ENCODE assay signal across 26 mouse cellular contexts in the genomic region with DNA sequence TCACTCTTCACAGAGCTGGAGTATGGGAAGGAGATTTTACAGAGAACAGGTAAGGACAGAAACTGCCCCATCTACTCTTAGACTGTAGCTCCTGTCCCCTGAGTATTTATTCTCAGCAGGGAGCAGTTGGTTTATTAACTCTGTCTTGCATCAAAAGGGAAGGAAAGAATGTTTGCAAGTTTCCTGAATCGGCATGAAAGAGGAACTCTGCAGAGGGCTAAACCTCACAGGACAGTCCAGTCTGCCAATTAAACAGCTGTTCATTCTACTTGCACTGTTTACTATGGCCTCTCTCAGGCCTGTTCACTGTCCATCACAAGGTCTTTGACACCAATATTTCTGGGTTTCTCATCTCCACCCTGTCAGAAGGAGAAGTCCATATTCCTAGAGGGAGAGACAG. TPM values are rescaled to one million over a fixed set of nuclear protein-coding genes. Genes with fewer than 3 reads are reported as not detected.
"Had no signal": no experiment of that assay in that cellular context is flagged by ENCODE, and none has a peak within 500 bp of the region (broad histone marks: within the 10 kb centered on the region; RNA-seq: fewer than 3 reads in every experiment).

No protein-coding gene starts in this region.

- H3K9ac ChIP-seq: liver, embryonic 15.5 days; liver, postnatal 0 days; lung, embryonic 15.5 days; neural tube, embryonic 13.5 days; neural tube, embryonic 15.5 days had no signal

- H3K4me1 ChIP-seq: liver, embryonic 15.5 days; lung, embryonic 15.5 days; megakaryocyte, embryonic 14.5 days; neural tube, embryonic 13.5 days; neural tube, embryonic 15.5 days had no signal

- H3K4me2 ChIP-seq: liver, embryonic 15.5 days; lung, embryonic 15.5 days; midbrain, embryonic 11.5 days; neural tube, embryonic 13.5 days; neural tube, embryonic 15.5 days had no signal

- H3K27ac ChIP-seq: liver, embryonic 15.5 days; lung, embryonic 15.5 days; macrophage; neural tube, embryonic 13.5 days; neural tube, embryonic 15.5 days had no signal

- H3K27me3 ChIP-seq: liver, embryonic 15.5 days; lung, embryonic 15.5 days; megakaryocyte, embryonic 14.5 days; neural tube, embryonic 13.5 days; neural tube, embryonic 15.5 days had no signal

- DNase-seq: liver, postnatal 0 days; lung, adult 2 months; lung, postnatal 14 days; lung, postnatal 36 days; midbrain, embryonic 14.5 days; right cerebral cortex, postnatal 25 days; right cerebral cortex, postnatal 4 days; spleen, adult 18-20 months; thymus, adult 18-20 months; thymus, postnatal 14 days; thymus, postnatal 36 days had no signal

- H3K4me3 ChIP-seq: liver, embryonic 15.5 days; lung, embryonic 15.5 days; megakaryocyte, embryonic 14.5 days; myocyte; neural tube, embryonic 13.5 days; neural tube, embryonic 15.5 days had no signal

- H3K36me3 ChIP-seq: liver, embryonic 15.5 days; lung, embryonic 15.5 days; neural tube, embryonic 13.5 days; neural tube, embryonic 15.5 days had no signal

- H3K9me3 ChIP-seq: liver, embryonic 15.5 days; lung, embryonic 15.5 days; megakaryocyte, embryonic 14.5 days; neural tube, embryonic 13.5 days; neural tube, embryonic 15.5 days had no signal

- ATAC-seq: liver, postnatal 0 days; lung, postnatal 0 days; midbrain, embryonic 16.5 days had no signal

RNA-seq across cellular contexts. Expression of a gene that starts 38.3 kb away (rescaled TPM):
- polyA plus RNA-seq: liver, embryonic 15.5 days; liver, postnatal 0 days; lung, adult 2 months; lung, embryonic 15.5 days; lung, postnatal 0 days; macrophage; midbrain, embryonic 11.5 days; midbrain, embryonic 14.5 days; midbrain, embryonic 16.5 days; myocyte; neural tube, embryonic 11.5 days; neural tube, embryonic 13.5 days; neural tube, embryonic 15.5 days; small intestine, adult 2 months; stomach, embryonic 14.5 days; stomach, embryonic 16.5 days; thymus, postnatal 0 days had no signal

RNA-seq across cellular contexts. Expression of a gene that starts 46.4 kb away (rescaled TPM):
- polyA plus RNA-seq: liver, embryonic 15.5 days; liver, postnatal 0 days; lung, adult 2 months; lung, embryonic 15.5 days; lung, postnatal 0 days; macrophage; midbrain, embryonic 11.5 days; midbrain, embryonic 14.5 days; midbrain, embryonic 16.5 days; myocyte; neural tube, embryonic 11.5 days; neural tube, embryonic 15.5 days; small intestine, adult 2 months; stomach, embryonic 14.5 days; stomach, embryonic 16.5 days; thymus, postnatal 0 days had no signal
